Comparison of ENCODE assay signal across 8 mouse cellular contexts in the genomic region with DNA sequence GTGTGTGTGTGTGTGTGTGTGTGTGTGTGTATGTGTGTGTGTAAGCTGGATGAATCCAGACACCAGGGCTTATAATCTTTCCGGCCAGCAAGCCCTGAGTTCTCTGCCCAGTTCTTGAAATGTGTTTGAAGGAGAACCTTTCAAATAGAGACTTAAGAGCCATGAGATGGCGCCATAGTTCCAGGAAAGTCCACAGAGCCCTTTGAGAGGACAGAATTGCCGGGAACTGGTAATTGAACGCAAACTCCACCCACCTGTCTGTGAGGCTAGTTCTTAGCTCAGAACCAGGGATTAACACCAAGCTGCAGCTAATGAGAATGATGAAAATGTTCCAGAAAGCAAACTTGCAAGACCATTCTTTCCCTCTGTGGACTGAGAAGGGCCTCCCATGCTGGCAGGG.
DNase-seq lines count a peak whose midpoint lies in the region; ATAC-seq and TF ChIP-seq lines count a peak whose summit lies in the region.

No protein-coding gene starts in this region.

- intact Hi-C loops in heart, adult 2 months (cut with DNase I) = no loop called here
- intact Hi-C loops in heart, postnatal 36 days (cut with DNase I) = loop anchor here (10.0 kb wide), 1 partner anchor 1237 kb away; no protein-coding TSS in a partner anchor

- no peaks in the 10 kb centered on the region for H3K36me3 ChIP-seq in heart, adult 2 months (ENCODE audit: control insufficient read depth, insufficient read depth, low read length)
- H3K36me3 ChIP-seq in neural tube, embryonic 15.5 days = no peaks in the 10 kb centered on the region

- H3K4me1 ChIP-seq in heart, adult 2 months (ENCODE audit: control insufficient read depth, insufficient read depth, low read length) = no peaks in the 10 kb centered on the region
- H3K4me1 ChIP-seq in neural tube, embryonic 15.5 days = no peaks in the 10 kb centered on the region

- DNase-seq in heart, adult 2 months = no peak
- no peak for DNase-seq in heart, postnatal 36 days
- peak; percentile 25 for DNase-seq in Muller cell, postnatal 12 days (ENCODE audit: inconsistent ontology term)
- DNase-seq in fibroblast of lung, adult 2 months (ENCODE audit: low read depth) = peak; percentile 2
- DNase-seq in layer of hippocampus, postnatal 10 days (ENCODE audit: low spot score in 2 of 2) = peak; percentile 58 to 65
- DNase-seq in natural killer cell, adult 2 months (ENCODE audit: low spot score in 2 of 2) = no peak

- H3K27me3 ChIP-seq in heart, adult 2 months (ENCODE audit: control insufficient read depth, insufficient read depth, low read length) = no peaks in the 10 kb centered on the region
- no peaks in the 10 kb centered on the region for H3K27me3 ChIP-seq in neural tube, embryonic 15.5 days (replicated peaks)

- no peak for ATAC-seq in neural tube, embryonic 15.5 days (ENCODE audit: low FRiP score)
- no peak for ATAC-seq in megakaryocyte, adult 5-6 weeks (ENCODE audit: poor library complexity, severe bottlenecking)

- TF ChIP-seq CTCF in heart, adult 2 months (IDR thresholded peaks at IDR 0.05) = peak; percentile 13; the same call in 1 of the 2 replicates

- H3K4me2 ChIP-seq in neural tube, embryonic 15.5 days = peak overlapping the region; percentile 25; the same call in 1 of the 2 replicates

- H3K9ac ChIP-seq in heart, adult 2 months (ENCODE audit: low read depth, low read length) = no peak overlapping the region
- H3K9ac ChIP-seq in neural tube, embryonic 15.5 days (replicated peaks) = no peak overlapping the region

- TF ChIP-seq EP300 in heart, adult 2 months (IDR thresholded peaks at IDR 0.05; ENCODE audit: insufficient read depth, low read depth, low read length) = no peak

- no peak for TF ChIP-seq POLR2A in heart, adult 2 months (IDR thresholded peaks at IDR 0.05; ENCODE audit: insufficient read depth, low read depth, low read length)

- no peaks in the 10 kb centered on the region for H3K9me3 ChIP-seq in neural tube, embryonic 15.5 days (replicated peaks)

- H3K27ac ChIP-seq in heart, adult 2 months = no peak overlapping the region
- H3K27ac ChIP-seq in neural tube, embryonic 15.5 days (replicated peaks) = no peak overlapping the region

- 15% methylated on average over 4 of the region's 4 CpGs for WGBS in heart, adult 2 months
- WGBS in neural tube, embryonic 15.5 days = 16% methylated on average over 4 of the region's 4 CpGs

- H3K4me3 ChIP-seq in heart, adult 2 months = no peak overlapping the region
- no peak overlapping the region for H3K4me3 ChIP-seq in neural tube, embryonic 15.5 days (replicated peaks)

- H3K79me2 ChIP-seq in heart, adult 2 months (replicated peaks; ENCODE audit: control insufficient read depth, insufficient read depth, low read length) = no peaks in the 10 kb centered on the region

Comparison
In these comparisons a context has a peak if more than half of its experiments do, and no peak if none do; other contexts are left out.
1. DNase-seq: peak in Muller cell, postnatal 12 days (single experiment), fibroblast of lung, adult 2 months (single experiment) and layer of hippocampus, postnatal 10 days (2 of 2); none in heart, adult 2 months (0 of 2), heart, postnatal 36 days (0 of 2) and natural killer cell, adult 2 months (0 of 2).